Mouse (Mus musculus) limb, embryonic 15.5 days (tissue): ENCODE data around the gene 4930404N11Rik. TPM values are rescaled to one million over a fixed set of nuclear protein-coding genes. Genes with fewer than 3 reads are reported as not detected.

Experiments
- ATAC-seq: fragments of 200-750 bp; cut with Nextera tagmentation; 2 replicates; pipeline ENCODE4 v1.8.0; 2017; ENCODE audit warnings: low read depth, moderate TSS enrichment; ENCODE audit not compliant: insufficient number of reproducible peaks, low FRiP score, low TSS enrichment
- H3K27ac ChIP-seq: fragments of 300-500 bp; sonication (generic); 2 replicates; pipeline ENCODE4 v1.5.1; 2015; ENCODE audit warnings: moderate library complexity, mild to moderate bottlenecking, inconsistent platforms
- H3K27me3 ChIP-seq: fragments of 300-500 bp; sonication (generic); 2 replicates; pipeline ENCODE4 v1.6.1; 2015; ENCODE audit warnings: inconsistent platforms
- H3K36me3 ChIP-seq: fragments of 300-500 bp; sonication (generic); 2 replicates; pipeline ENCODE4 v1.6.1; 2015; ENCODE audit warnings: inconsistent platforms
- H3K4me1 ChIP-seq: fragments of 300-500 bp; sonication (generic); 2 replicates; pipeline ENCODE4 v1.6.1; 2015; ENCODE audit warnings: inconsistent platforms
- H3K4me2 ChIP-seq: fragments of 300-500 bp; sonication (generic); 2 replicates; pipeline ENCODE4 v1.6.1; 2015; ENCODE audit warnings: mild to moderate bottlenecking, inconsistent platforms
- H3K4me3 ChIP-seq: fragments of 300-500 bp; sonication (generic); 2 replicates; pipeline ENCODE4 v1.5.1; 2015; ENCODE audit warnings: mild to moderate bottlenecking, inconsistent platforms
- H3K9ac ChIP-seq: fragments of 300-500 bp; sonication (generic); 2 replicates; pipeline ENCODE4 v1.6.1; 2015; ENCODE audit warnings: inconsistent platforms
- H3K9me3 ChIP-seq: fragments of 300-500 bp; sonication (generic); 2 replicates; pipeline ENCODE4 v1.6.1; 2016; ENCODE audit warnings: inconsistent platforms
- WGBS: fragments of 180-500 bp; shearing (Covaris S2); methylation state at CpG from one replicate; pipeline ENCODE4 v1.1.7; 2015; 5-methylcytosine and 5-hydroxymethylcytosine counted together
- polyA plus RNA-seq: library from polyadenylated mRNA; unstranded; fragments of >200 nt; fragmentation: Nextera tagmentation; extraction: Ambion mirVana; gene quantifications from 2 replicates; pipeline ENCODE4 v1.2.1, GENCODE M21; 2015

4930404N11Rik gene
- polyA plus RNA-seq, 1 experiment from 2014 or later = 0.60 TPM

- peak overlapping the region; percentile 93 for H3K27ac ChIP-seq
- peaks cover 91% of the 10 kb centered on the region for H3K4me1 ChIP-seq
- ATAC-seq = no peak
- H3K27me3 ChIP-seq = no peaks in the 10 kb centered on the region; the same call in 1 of the 2 replicates
- H3K4me2 ChIP-seq = no peak overlapping the region
- WGBS = 54% methylated on average over 13 of the region's 13 CpGs
- H3K4me3 ChIP-seq = no peak overlapping the region
- H3K36me3 ChIP-seq = peaks cover 75% of the 10 kb centered on the region
- no peaks in the 10 kb centered on the region for H3K9me3 ChIP-seq
- H3K9ac ChIP-seq = no peak overlapping the region
Observed at GRCm38 (mm10) chr10:81408424-81408729, 42.8 kb upstream of the 4930404N11Rik start.

- Histone ChIP-seq H3K27me3 (no peaks in the 10 kb centered on the region; the same call in 1 of the 2 replicates), H3K36me3 (peaks cover 74% of the 10 kb centered on the region), H3K9ac (no peak overlapping the region), H3K9me3 (no peaks in the 10 kb centered on the region), H3K27ac (peak overlapping the region; percentile 93), H3K4me3 (peak overlapping the region; percentile 9; the same call in 1 of the 2 replicates), H3K4me2 (peak overlapping the region; percentile 30; the same call in 1 of the 2 replicates), H3K4me1 (peaks cover 91% of the 10 kb centered on the region)
- peak; percentile 7; the same call in 1 of the 2 replicates for ATAC-seq
- 21% methylated on average over 31 of the region's 31 CpGs for WGBS
Observed at GRCm38 (mm10) chr10:81407539-81408423, 42.2 kb upstream of the 4930404N11Rik start.

GRCm38 (mm10) chr10:81406504-81407440 lies 41.2 kb upstream of the 4930404N11Rik start:
- 30% methylated on average over 24 of the region's 24 CpGs for WGBS

GRCm38 (mm10) chr10:81405588-81406201 lies 40.1 kb upstream of the 4930404N11Rik start:
- no peaks in the 10 kb centered on the region; the same call in 1 of the 2 replicates for H3K27me3 ChIP-seq
- H3K9me3 ChIP-seq = no peaks in the 10 kb centered on the region
- peaks cover 70% of the 10 kb centered on the region for H3K36me3 ChIP-seq
- H3K4me1 ChIP-seq = peaks cover 90% of the 10 kb centered on the region
- ATAC-seq = no peak
- no peak overlapping the region for H3K4me2 ChIP-seq
- no peak overlapping the region for H3K27ac ChIP-seq
- no peak overlapping the region for H3K4me3 ChIP-seq
- WGBS = 50% methylated on average over 13 of the region's 13 CpGs
- no peak overlapping the region for H3K9ac ChIP-seq

More at GRCm38 (mm10) chr10:81406504-81407440, 41.2 kb upstream of the 4930404N11Rik start:
- Histone ChIP-seq H3K27me3 (no peaks in the 10 kb centered on the region; the same call in 1 of the 2 replicates), H3K4me2 (peak overlapping the region; percentile 30), H3K9ac (0 out of 2 replicates have a peak overlapping the region, but pooled peaks have one; percentile 5), H3K36me3 (peaks cover 69% of the 10 kb centered on the region), H3K4me3 (peak overlapping the region; percentile 9; the same call in 1 of the 2 replicates), H3K4me1 (peaks cover 91% of the 10 kb centered on the region), H3K27ac (no peak overlapping the region), H3K9me3 (no peaks in the 10 kb centered on the region)
- ATAC-seq = no peak

- Histone ChIP-seq H3K4me1 (peaks cover 87% of the 10 kb centered on the region), H3K27ac (peak overlapping the region; percentile 62; the same call in 1 of the 2 replicates), H3K4me2 (no peak overlapping the region), H3K27me3 (no peaks in the 10 kb centered on the region; the same call in 1 of the 2 replicates), H3K4me3 (no peak overlapping the region), H3K36me3 (peaks cover 75% of the 10 kb centered on the region), H3K9ac (no peak overlapping the region), H3K9me3 (no peaks in the 10 kb centered on the region)
- WGBS = 54% methylated on average over 18 of the region's 18 CpGs
- ATAC-seq = no peak
Observed at GRCm38 (mm10) chr10:81404720-81405119, 39.1 kb upstream of the 4930404N11Rik start.

GRCm38 (mm10) chr10:81404082-81404481 lies 38.5 kb upstream of the 4930404N11Rik start:
- 21% methylated on average over 9 of the region's 9 CpGs for WGBS
- H3K27me3 ChIP-seq = no peaks in the 10 kb centered on the region; the same call in 1 of the 2 replicates
- ATAC-seq = no peak
- H3K4me2 ChIP-seq = no peak overlapping the region
- no peak overlapping the region for H3K27ac ChIP-seq
- H3K9me3 ChIP-seq = no peaks in the 10 kb centered on the region
- peaks cover 82% of the 10 kb centered on the region for H3K36me3 ChIP-seq
- no peak overlapping the region for H3K4me3 ChIP-seq
- no peak overlapping the region for H3K9ac ChIP-seq
- peaks cover 81% of the 10 kb centered on the region for H3K4me1 ChIP-seq

- H3K36me3 ChIP-seq = peaks cover 81% of the 10 kb centered on the region
- no peaks in the 10 kb centered on the region for H3K9me3 ChIP-seq
- 59% methylated on average over 10 of the region's 10 CpGs for WGBS
- peak overlapping the region; percentile 93 for H3K27ac ChIP-seq
- H3K4me2 ChIP-seq = no peak overlapping the region
- H3K4me3 ChIP-seq = no peak overlapping the region
- peaks cover 75% of the 10 kb centered on the region for H3K4me1 ChIP-seq
- ATAC-seq = no peak
- H3K27me3 ChIP-seq = no peaks in the 10 kb centered on the region; the same call in 1 of the 2 replicates
- H3K9ac ChIP-seq = 0 out of 2 replicates have a peak overlapping the region, but pooled peaks have one; percentile 17
Observed at GRCm38 (mm10) chr10:81403511-81403910, 37.9 kb upstream of the 4930404N11Rik start.

- Histone ChIP-seq H3K4me3 (peak overlapping the region; percentile 5; the same call in 1 of the 2 replicates), H3K27ac (peak overlapping the region; percentile 93), H3K27me3 (no peaks in the 10 kb centered on the region), H3K36me3 (peaks cover 81% of the 10 kb centered on the region), H3K4me1 (peaks cover 70% of the 10 kb centered on the region), H3K9ac (0 out of 2 replicates have a peak overlapping the region, but pooled peaks have one; percentile 10), H3K9me3 (no peaks in the 10 kb centered on the region), H3K4me2 (peak overlapping the region; percentile 30)
- 16% methylated on average over 7 of the region's 7 CpGs for WGBS
- no peak for ATAC-seq
Observed at GRCm38 (mm10) chr10:81402227-81402765, 36.7 kb upstream of the 4930404N11Rik start.

- Histone ChIP-seq H3K36me3 (peaks cover 80% of the 10 kb centered on the region), H3K4me1 (peaks cover 66% of the 10 kb centered on the region), H3K4me2 (peak overlapping the region; percentile 30), H3K27ac (peak overlapping the region; percentile 93), H3K27me3 (no peaks in the 10 kb centered on the region), H3K9me3 (no peaks in the 10 kb centered on the region), H3K4me3 (peak overlapping the region; percentile 5; the same call in 1 of the 2 replicates), H3K9ac (0 out of 2 replicates have a peak overlapping the region, but pooled peaks have one; percentile 10)
- ATAC-seq = peak; percentile 90
- WGBS = 7% methylated on average over 18 of the region's 18 CpGs
Observed at GRCm38 (mm10) chr10:81401521-81402226, 36.1 kb upstream of the 4930404N11Rik start.

GRCm38 (mm10) chr10:81401205-81401520 lies 35.5 kb upstream of the 4930404N11Rik start:
- no peaks in the 10 kb centered on the region for H3K27me3 ChIP-seq
- no peak overlapping the region for H3K9ac ChIP-seq
- H3K27ac ChIP-seq = peak overlapping the region; percentile 93
- peaks cover 66% of the 10 kb centered on the region for H3K4me1 ChIP-seq
- H3K9me3 ChIP-seq = no peaks in the 10 kb centered on the region
- peaks cover 77% of the 10 kb centered on the region for H3K36me3 ChIP-seq
- no peak overlapping the region for H3K4me3 ChIP-seq
- no peak overlapping the region for H3K4me2 ChIP-seq
- WGBS = 28% methylated on average over 10 of the region's 10 CpGs
- no peak for ATAC-seq
